Mouse (Mus musculus): Measurements from ENCODE around the gene Necab3. TPM values are rescaled to one million over a fixed set of nuclear protein-coding genes. Genes with fewer than 3 reads are reported as not detected.

Gene Necab3
- polyA plus RNA-seq, 1 experiment from 2014 or later = 2.9 TPM

- Histone ChIP-seq H3K9me3 (no peaks in the 10 kb centered on the region), H3K36me3 (no peaks in the 10 kb centered on the region), H3K4me3 (no peak overlapping the region), H3K27ac (0 out of 2 replicates have a peak overlapping the region, but pooled peaks have one; percentile 93), H3K27me3 (no peaks in the 10 kb centered on the region), H3K9ac (no peak overlapping the region), H3K4me2 (no peak overlapping the region), H3K4me1 (peaks cover 39% of the 10 kb centered on the region)
- 80% methylated on average over 4 of the region's 4 CpGs for WGBS
- no peak for ATAC-seq (ENCODE audit: borderline replicate concordance, extremely low read depth, low FRiP score, low TSS enrichment)
Observed at GRCm38 (mm10) chr2:154571266-154571665, 12.6 kb upstream of the Necab3 start.

GRCm38 (mm10) chr2:154570666-154571065 lies 12.0 kb upstream of the Necab3 start:
- peaks cover 42% of the 10 kb centered on the region for H3K4me1 ChIP-seq
- H3K4me2 ChIP-seq = peak overlapping the region; percentile 67
- 50% methylated on average over 4 of the region's 4 CpGs for WGBS
- no peak for ATAC-seq (ENCODE audit: borderline replicate concordance, extremely low read depth, low FRiP score, low TSS enrichment)
- peak overlapping the region; percentile 90; the same call in 1 of the 2 replicates for H3K4me3 ChIP-seq
- no peaks in the 10 kb centered on the region for H3K36me3 ChIP-seq
- H3K9me3 ChIP-seq = no peaks in the 10 kb centered on the region
- no peak overlapping the region for H3K9ac ChIP-seq
- peak overlapping the region; percentile 93 for H3K27ac ChIP-seq
- no peaks in the 10 kb centered on the region for H3K27me3 ChIP-seq

GRCm38 (mm10) chr2:154569836-154570286 lies 11.2 kb upstream of the Necab3 start, which contains the start of gene E2f1:
Gene E2f1 (minus strand): TSS chr2:154569892.
- 0% methylated on average over 37 of the region's 44 CpGs for WGBS
- Histone ChIP-seq H3K27me3 (no peaks in the 10 kb centered on the region), H3K9ac (peak within 1 kb of the TSS; percentile 74), H3K27ac (peak within 1 kb of the TSS; percentile 93), H3K9me3 (no peaks in the 10 kb centered on the region), H3K4me3 (peak within 1 kb of the TSS; percentile 90), H3K4me1 (peaks cover 42% of the 10 kb centered on the region), H3K4me2 (peak within 1 kb of the TSS; percentile 67), H3K36me3 (no peaks in the 10 kb centered on the region)
- ATAC-seq (ENCODE audit: borderline replicate concordance, extremely low read depth, low FRiP score, low TSS enrichment) = peak; percentile 96

- Histone ChIP-seq H3K9ac (peak overlapping the region; percentile 74), H3K4me2 (peak overlapping the region; percentile 67), H3K27ac (peak overlapping the region; percentile 93), H3K9me3 (no peaks in the 10 kb centered on the region), H3K27me3 (no peaks in the 10 kb centered on the region), H3K4me1 (peaks cover 42% of the 10 kb centered on the region), H3K4me3 (peak overlapping the region; percentile 90), H3K36me3 (peaks cover 1% of the 10 kb centered on the region; the same call in 1 of the 2 replicates)
- WGBS = 0% methylated on average over 48 of the region's 70 CpGs
- peak; percentile 85 for ATAC-seq (ENCODE audit: borderline replicate concordance, extremely low read depth, low FRiP score, low TSS enrichment)
Observed at GRCm38 (mm10) chr2:154569071-154569748, 10.5 kb upstream of the Necab3 start.

GRCm38 (mm10) chr2:154568329-154569070 lies 9.8 kb upstream of the Necab3 start:
- WGBS = 5% methylated on average over 10 of the region's 10 CpGs
- Histone ChIP-seq H3K9ac (peak overlapping the region; percentile 74), H3K36me3 (peaks cover 8% of the 10 kb centered on the region), H3K4me3 (peak overlapping the region; percentile 90), H3K9me3 (no peaks in the 10 kb centered on the region), H3K27ac (peak overlapping the region; percentile 93), H3K27me3 (no peaks in the 10 kb centered on the region), H3K4me2 (peak overlapping the region; percentile 67), H3K4me1 (peaks cover 42% of the 10 kb centered on the region)
- 0 out of 2 replicates have a peak, but pooled peaks have one; percentile 0 for ATAC-seq (ENCODE audit: borderline replicate concordance, extremely low read depth, low FRiP score, low TSS enrichment)

GRCm38 (mm10) chr2:154567766-154568165 lies 9.1 kb upstream of the Necab3 start:
- Histone ChIP-seq H3K36me3 (peaks cover 16% of the 10 kb centered on the region), H3K9ac (peak overlapping the region; percentile 74), H3K27ac (peak overlapping the region; percentile 93), H3K9me3 (no peaks in the 10 kb centered on the region), H3K4me3 (peak overlapping the region; percentile 90), H3K4me1 (peaks cover 42% of the 10 kb centered on the region), H3K27me3 (no peaks in the 10 kb centered on the region), H3K4me2 (peak overlapping the region; percentile 67)
- WGBS = 40% methylated on average over 2 of the region's 2 CpGs
- no peak for ATAC-seq (ENCODE audit: borderline replicate concordance, extremely low read depth, low FRiP score, low TSS enrichment)

- H3K4me2 ChIP-seq = 0 out of 2 replicates have a peak overlapping the region, but pooled peaks have one; percentile 67
- peak overlapping the region; percentile 48 for H3K27ac ChIP-seq
- ATAC-seq (ENCODE audit: borderline replicate concordance, extremely low read depth, low FRiP score, low TSS enrichment) = no peak
- no peak overlapping the region for H3K9ac ChIP-seq
- H3K27me3 ChIP-seq = no peaks in the 10 kb centered on the region
- peaks cover 42% of the 10 kb centered on the region for H3K4me1 ChIP-seq
- no peaks in the 10 kb centered on the region for H3K9me3 ChIP-seq
- 47% methylated on average over 8 of the region's 8 CpGs for WGBS
- H3K4me3 ChIP-seq = no peak overlapping the region
- peaks cover 23% of the 10 kb centered on the region for H3K36me3 ChIP-seq
Observed at GRCm38 (mm10) chr2:154566641-154567040, 8.0 kb upstream of the Necab3 start.

- Histone ChIP-seq H3K9ac (no peak overlapping the region), H3K4me3 (no peak overlapping the region), H3K36me3 (peaks cover 32% of the 10 kb centered on the region), H3K27ac (no peak overlapping the region), H3K4me1 (peaks cover 34% of the 10 kb centered on the region), H3K27me3 (no peaks in the 10 kb centered on the region), H3K9me3 (no peaks in the 10 kb centered on the region), H3K4me2 (no peak overlapping the region)
- 81% methylated on average over 3 of the region's 3 CpGs for WGBS
- ATAC-seq (ENCODE audit: borderline replicate concordance, extremely low read depth, low FRiP score, low TSS enrichment) = no peak
Observed at GRCm38 (mm10) chr2:154565562-154565961, 6.9 kb upstream of the Necab3 start.

GRCm38 (mm10) chr2:154563612-154564170 lies 5.0 kb upstream of the Necab3 start:
- H3K4me1 ChIP-seq = peaks cover 32% of the 10 kb centered on the region
- no peaks in the 10 kb centered on the region for H3K9me3 ChIP-seq
- no peaks in the 10 kb centered on the region for H3K27me3 ChIP-seq
- H3K4me2 ChIP-seq = no peak overlapping the region
- no peak overlapping the region for H3K27ac ChIP-seq
- H3K36me3 ChIP-seq = peaks cover 35% of the 10 kb centered on the region
- no peak overlapping the region for H3K4me3 ChIP-seq
- ATAC-seq (ENCODE audit: borderline replicate concordance, extremely low read depth, low FRiP score, low TSS enrichment) = no peak
- H3K9ac ChIP-seq = no peak overlapping the region
- WGBS = 77% methylated on average over 22 of the region's 22 CpGs

- H3K4me1 ChIP-seq = peaks cover 37% of the 10 kb centered on the region
- no peak overlapping the region for H3K27ac ChIP-seq
- peaks cover 16% of the 10 kb centered on the region for H3K36me3 ChIP-seq
- no peak for ATAC-seq (ENCODE audit: borderline replicate concordance, extremely low read depth, low FRiP score, low TSS enrichment)
- H3K9ac ChIP-seq = no peak overlapping the region
- no peaks in the 10 kb centered on the region for H3K9me3 ChIP-seq
- H3K27me3 ChIP-seq = 0 out of 2 replicates have a peak, but pooled peaks cover under 1% of the 10 kb centered on the region
- 37% methylated on average over 5 of the region's 5 CpGs for WGBS
- no peak overlapping the region for H3K4me3 ChIP-seq
- no peak overlapping the region for H3K4me2 ChIP-seq
Observed at GRCm38 (mm10) chr2:154557184-154557832, 1.4 kb downstream of the Necab3 start.

- Histone ChIP-seq H3K36me3 (no peaks in the 10 kb centered on the region), H3K4me2 (no peak overlapping the region), H3K27me3 (peaks cover 19% of the 10 kb centered on the region), H3K27ac (no peak overlapping the region), H3K4me3 (no peak overlapping the region), H3K9ac (no peak overlapping the region), H3K9me3 (no peaks in the 10 kb centered on the region), H3K4me1 (peaks cover 43% of the 10 kb centered on the region)
- ATAC-seq (ENCODE audit: borderline replicate concordance, extremely low read depth, low FRiP score, low TSS enrichment) = no peak
- WGBS = 84% methylated on average over 6 of the region's 6 CpGs
Observed at GRCm38 (mm10) chr2:154555235-154555634, 3.5 kb downstream of the Necab3 start.

Measured in lung, embryonic 15.5 days (tissue).